Mouse (Mus musculus) testis, adult 2 months (tissue): ENCODE results near the gene Ptges3l.

Source experiments
- CTCF ChIP-seq: fragments of 200-500 bp; IDR thresholded peaks from 2 replicates; pipeline ENCODE4 v1.5.1; 2012; ENCODE audit warnings: low read depth, mild to moderate bottlenecking, inconsistent platforms, low read length, moderate library complexity; ENCODE audit not compliant: control insufficient read depth, insufficient read depth, insufficient replicate concordance
- POLR2A ChIP-seq: fragments of 200-500 bp; IDR thresholded peaks from 2 replicates; pipeline ENCODE4 v1.6.1; 2012; ENCODE audit warnings: low read depth, mild to moderate bottlenecking, inconsistent platforms, low read length, moderate library complexity; ENCODE audit not compliant: control insufficient read depth

- TF ChIP-seq CTCF = no peak
- no peak for TF ChIP-seq POLR2A
These were observed 55.0 kb downstream of the Ptges3l start for GRCm38 (mm10) chr11:101370141-101370540.
